Mouse (Mus musculus): ENCODE data around the gene Samd4. TPM values are rescaled to one million over a fixed set of nuclear protein-coding genes. Genes with fewer than 3 reads are reported as not detected.

Gene Samd4
- total RNA-seq, 2 experiments from 2014 or later, result 11.3 to 13.0 TPM

DNA sequence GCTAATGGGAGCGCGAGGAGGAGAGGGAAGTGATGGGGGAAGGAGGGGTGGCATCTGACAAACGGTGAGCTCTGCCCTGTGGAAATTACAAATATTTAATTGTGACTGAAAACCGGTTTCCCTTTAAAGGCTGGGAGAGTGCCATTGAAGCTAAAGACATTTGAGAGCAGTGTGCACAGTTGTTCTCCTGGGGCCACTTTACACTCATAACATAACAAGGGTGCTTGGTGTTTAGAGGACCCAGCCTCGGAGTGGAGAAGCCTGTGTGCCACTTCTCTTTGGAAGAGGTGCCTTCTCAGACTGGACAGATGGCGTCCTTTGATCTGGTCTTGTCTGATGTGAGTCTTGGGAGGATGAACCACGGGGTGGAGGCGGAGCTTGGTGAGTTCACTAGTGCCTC is 26.2 kb downstream of the Samd4 start:
- DNase-seq, result no peak

GRCm38 (mm10) chr14:46912496-46912895 is 29.8 kb downstream of the Samd4 start:
- DNase-seq, result no peak

GRCm38 (mm10) chr14:46914356-46914755 is 31.7 kb downstream of the Samd4 start:
- DNase-seq, result no peak

GRCm38 (mm10) chr14:46915555-46915954 is 32.9 kb downstream of the Samd4 start:
- no peak for DNase-seq

DNA sequence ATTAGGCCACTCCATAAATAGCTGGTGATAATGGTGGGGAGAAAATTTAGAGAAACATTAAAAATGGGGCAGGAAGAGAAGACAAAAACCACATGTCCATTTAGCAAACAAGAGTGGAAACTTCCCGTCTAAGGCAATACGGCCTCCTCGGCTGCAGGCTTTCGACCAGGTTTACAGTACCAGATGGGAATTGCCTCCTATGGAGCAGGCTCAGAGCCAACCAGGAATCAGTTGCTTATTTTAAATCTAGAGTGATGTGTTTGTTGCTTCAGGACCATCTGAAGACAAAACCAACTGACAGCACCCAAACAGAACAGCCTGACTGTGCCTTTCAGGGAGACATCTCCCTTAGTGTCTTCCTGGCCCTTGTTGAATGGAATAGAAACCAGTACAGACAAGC is 33.9 kb downstream of the Samd4 start:
- DNase-seq, result no peak

DNA sequence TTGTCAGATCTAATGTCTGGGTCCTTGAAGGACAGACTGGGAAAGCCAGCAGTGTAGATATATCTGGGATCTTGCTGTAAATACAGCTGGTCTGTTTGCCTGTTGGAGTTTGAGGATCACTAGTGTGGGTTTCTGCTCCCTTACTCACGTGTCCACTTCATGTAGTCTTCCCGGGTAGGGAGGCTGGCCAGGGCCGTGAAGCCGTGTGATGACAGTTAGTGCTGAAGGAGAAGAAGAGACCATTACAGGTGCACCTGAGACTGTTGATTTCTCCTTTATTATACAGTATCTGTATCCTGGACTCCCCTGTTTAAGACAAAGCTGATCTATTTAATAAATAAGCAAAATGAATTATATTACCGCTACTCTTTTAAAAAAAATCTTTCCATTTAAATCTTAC is 34.5 kb downstream of the Samd4 start:
- no peak for DNase-seq

DNA sequence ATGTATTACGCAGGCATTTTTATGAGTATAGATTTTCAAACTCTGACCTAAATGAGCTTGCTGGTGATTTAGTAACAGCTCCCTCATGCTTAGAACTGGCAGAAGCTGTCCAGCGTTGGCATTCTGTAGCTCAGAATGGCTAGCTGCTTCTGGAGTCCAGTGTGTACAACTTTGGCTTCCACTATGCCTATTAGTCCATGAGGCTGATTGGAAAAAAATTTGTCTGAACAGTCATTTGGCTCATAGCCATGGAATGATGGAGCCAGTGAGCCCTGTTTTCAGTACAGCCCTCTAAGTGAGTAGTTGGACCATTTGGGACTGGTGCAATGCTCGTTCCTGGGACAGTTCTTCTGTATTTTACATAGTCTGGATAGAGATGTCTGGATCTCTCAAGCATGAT is 34.9 kb downstream of the Samd4 start:
- no peak for DNase-seq

DNA sequence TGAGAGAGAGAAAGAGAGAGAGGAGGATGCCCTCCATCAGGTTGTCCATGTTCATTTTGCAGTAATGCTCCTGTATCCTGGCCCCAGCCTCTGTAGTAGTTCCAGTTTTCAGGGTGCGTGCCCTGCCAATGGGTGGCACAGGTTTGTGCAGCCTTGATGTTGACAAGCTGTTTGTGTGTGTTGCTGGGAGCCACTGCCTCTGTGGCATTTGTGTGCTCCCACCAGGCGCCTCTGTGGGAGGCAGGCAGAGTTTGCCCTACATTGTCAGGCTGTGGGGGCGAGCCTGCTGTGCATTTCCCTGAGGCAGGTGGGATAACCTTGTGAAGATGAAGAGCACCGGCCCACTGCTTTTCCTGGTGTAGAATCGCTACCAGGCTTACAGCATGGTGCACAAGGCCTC is 37.8 kb downstream of the Samd4 start:
- no peak for DNase-seq

DNA sequence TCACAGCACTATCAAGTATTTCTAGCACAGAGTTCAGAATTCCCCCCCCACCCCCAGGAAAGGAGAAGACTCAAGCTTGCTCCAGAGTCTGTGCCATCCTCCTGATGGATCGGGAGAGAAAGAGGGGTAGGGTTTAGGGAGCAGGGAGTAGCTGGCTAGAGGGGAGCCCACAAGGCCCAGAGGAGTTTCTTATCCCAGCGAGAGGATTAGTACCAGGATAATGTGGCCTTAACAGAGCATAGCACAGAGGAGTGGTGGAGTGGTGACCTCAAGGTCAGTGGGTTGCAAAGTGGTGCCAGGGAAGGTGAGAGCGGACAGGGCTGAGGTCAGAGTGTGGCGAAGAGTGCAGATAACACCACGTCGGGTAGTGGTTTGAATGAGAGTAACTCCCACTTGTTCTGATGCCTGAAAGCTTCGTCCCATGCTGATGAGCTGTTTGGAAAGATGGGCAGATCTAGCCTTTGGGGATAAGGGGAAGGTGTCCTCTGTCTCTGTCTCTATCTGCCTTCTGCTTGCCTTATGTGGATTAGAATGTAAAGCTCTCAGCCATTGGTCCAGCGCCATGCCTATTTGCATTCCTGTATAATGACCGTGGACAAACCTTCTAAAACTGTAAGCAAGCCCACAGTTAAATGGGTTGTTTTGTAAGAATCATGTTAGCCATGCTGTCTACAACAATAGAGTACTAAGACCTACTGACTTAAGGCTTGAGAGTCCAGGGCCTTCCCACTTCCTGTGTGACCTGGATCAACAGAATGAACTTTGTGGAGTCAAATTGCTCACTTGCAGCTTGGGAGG is 38.7 kb downstream of the Samd4 start:
- no peak for DNase-seq

GRCm38 (mm10) chr14:46923931-46924330 is 41.3 kb downstream of the Samd4 start:
- DNase-seq, result no peak

GRCm38 (mm10) chr14:46924422-46924821 is 41.8 kb downstream of the Samd4 start:
- no peak for DNase-seq

GRCm38 (mm10) chr14:46928556-46928955 is 45.9 kb downstream of the Samd4 start:
- no peak for DNase-seq

GRCm38 (mm10) chr14:46932121-46932520 is 49.5 kb downstream of the Samd4 start:
- no peak for DNase-seq

- DNase-seq, result no peak
These were observed 50.1 kb downstream of the Samd4 start for GRCm38 (mm10) chr14:46932708-46933107.

DNA sequence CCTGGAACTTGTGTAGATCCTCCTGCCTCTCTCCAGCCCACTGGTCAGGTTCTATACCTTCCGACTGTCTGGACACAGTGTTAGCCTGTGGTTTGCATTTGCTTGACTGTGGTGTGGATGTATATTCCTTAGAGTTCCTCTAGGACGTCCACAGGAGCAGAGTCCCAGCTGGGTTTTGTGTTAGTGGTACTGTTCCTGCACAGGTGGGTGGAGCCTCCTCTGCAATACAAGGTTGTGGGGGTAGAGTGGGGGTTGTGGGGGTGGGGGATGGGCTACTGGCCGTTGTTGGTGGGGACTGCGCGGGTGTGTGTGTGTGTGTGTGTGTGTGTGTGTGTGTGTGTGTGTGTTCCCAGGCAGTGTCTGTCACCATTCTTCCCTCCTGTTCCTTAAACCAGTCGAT is 58.4 kb downstream of the Samd4 start:
- no peak for DNase-seq

GRCm38 (mm10) chr14:46941896-46942812 is 59.5 kb downstream of the Samd4 start:
- peak; percentile 43 to 46 for DNase-seq

DNA sequence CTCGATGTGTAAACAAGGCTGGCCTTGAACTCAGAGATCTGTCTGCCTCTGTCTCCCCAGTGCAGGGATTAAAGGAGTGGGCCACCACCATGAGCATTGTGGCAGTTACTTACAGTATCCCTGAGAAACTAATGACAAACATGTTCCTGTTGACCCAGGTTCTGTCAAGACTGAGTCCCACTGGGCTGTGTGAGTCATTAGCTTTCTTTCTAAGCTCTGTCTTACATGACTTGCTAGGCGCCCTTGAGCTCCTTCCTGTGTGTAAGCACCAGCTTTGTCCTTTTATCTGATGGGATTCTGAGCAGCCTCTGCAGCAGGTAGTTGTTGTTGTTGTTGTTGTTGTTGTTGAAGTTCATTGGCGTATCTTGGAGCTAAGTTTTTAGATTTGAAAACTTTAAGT is 61.8 kb downstream of the Samd4 start:
- DNase-seq, result no peak

- no peak for DNase-seq
These were observed 63.3 kb downstream of the Samd4 start for GRCm38 (mm10) chr14:46945903-46946490.

GRCm38 (mm10) chr14:46947644-46948043 is 65.0 kb downstream of the Samd4 start:
- DNase-seq, result no peak

DNA sequence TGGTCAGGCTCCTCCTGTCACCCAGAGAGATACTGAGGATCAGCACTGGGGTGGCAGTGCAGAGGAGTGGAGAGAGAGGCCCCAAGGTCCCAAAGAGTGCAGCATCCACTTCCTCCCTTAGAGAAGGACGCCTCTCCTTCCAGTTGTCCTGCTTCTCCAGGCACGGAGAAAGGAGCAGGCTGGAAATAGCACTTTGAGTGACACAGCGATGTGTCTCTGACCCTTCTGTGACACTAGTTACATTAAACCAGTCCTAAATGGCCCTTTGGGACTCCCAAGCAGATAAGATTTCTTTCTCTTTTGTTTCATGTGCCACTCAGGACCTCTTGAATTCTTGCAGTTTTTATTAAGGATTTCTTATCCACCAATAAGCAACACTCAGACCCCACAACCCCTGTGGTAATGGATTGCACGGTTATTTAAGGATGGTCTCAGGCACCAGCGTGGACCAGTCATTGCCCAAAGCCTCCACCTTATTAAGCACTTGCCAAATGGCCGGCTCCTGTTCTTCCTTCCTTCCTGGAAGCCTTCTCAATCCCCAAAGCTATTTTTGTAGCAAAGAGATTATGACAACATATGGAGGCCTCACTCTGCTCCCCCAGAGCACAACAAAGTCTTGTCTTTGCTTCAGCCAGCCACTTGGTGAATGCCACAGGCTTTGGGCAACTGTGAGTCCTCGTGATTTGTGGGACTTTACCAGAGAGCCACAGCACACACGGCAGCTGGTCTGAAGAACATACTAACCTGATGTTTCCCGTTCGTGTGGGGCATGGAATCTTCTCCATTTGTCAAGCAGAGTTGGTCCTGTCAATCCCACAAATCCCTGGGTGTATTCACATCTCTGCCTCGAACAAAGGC is 68.1 kb downstream of the Samd4 start:
- DNase-seq, result no peak

DNA sequence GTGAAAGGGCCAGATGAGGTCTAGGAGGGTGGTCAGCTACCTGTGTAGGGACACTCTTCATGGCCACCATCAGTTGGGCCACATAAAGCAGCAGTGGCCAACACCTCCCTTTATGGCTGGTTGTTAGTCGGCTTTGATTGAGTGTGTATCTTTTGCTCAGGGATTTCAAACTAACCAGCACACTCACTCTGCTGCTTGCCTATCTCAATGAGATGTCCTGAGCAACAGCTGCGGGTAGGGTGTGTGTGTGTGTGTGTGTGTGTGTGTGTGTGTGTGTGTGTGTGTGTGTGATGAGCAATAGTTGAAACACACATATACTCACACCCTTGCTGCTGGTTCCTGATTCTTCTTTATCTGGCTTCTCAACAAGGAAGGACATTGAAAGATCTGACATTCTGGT is 69.6 kb downstream of the Samd4 start:
- DNase-seq, result no peak

GRCm38 (mm10) chr14:46955109-46955508 is 72.5 kb downstream of the Samd4 start:
- no peak for DNase-seq
